Mouse (Mus musculus) mouse embryonic stem cell (cell line): ENCODE data around the gene Pald1.

ENCODE experiments used
- in situ Hi-C, 2 experiments: fragments of 300-500 bp; cut with MboI; formaldehyde crosslinking; loops; 1 replicate in 1 of 2; 3 replicates in 1 of 2; pipeline ENCODE4 v1.14.3; 2019 to 2020; ENCODE audit warnings: low sequenced_read_pairs in 2 of 2, low pct_unique_long_range_greater_than_20kb in 1 of 2, mixed read lengths in 1 of 2; ENCODE audit not compliant: unreplicated experiment in 1 of 2

Pald1 gene

GRCm38 (mm10) chr10:61312754-61313153 is 70.6 kb downstream of the Pald1 start:
- in situ Hi-C loops: no loop called here

- in situ Hi-C loops: no loop called here
These were observed 71.2 kb downstream of the Pald1 start for GRCm38 (mm10) chr10:61312159-61312558.

GRCm38 (mm10) chr10:61308706-61309320 is 74.5 kb downstream of the Pald1 start:
- in situ Hi-C loops: no loop called here

- in situ Hi-C loops: no loop called here
These were observed 77.3 kb downstream of the Pald1 start for GRCm38 (mm10) chr10:61305928-61306590.

- in situ Hi-C loops: no loop called here
These were observed 79.3 kb downstream of the Pald1 start for GRCm38 (mm10) chr10:61304046-61304445.

GRCm38 (mm10) chr10:61300996-61301395 is 82.3 kb downstream of the Pald1 start:
- in situ Hi-C loops: no loop called here

GRCm38 (mm10) chr10:61297477-61297876 is 85.9 kb downstream of the Pald1 start, which contains the start of gene Prf1:
Gene Prf1, plus strand, starts transcription at chr10:61297833.
- in situ Hi-C loops: no loop called here

GRCm38 (mm10) chr10:61296713-61297445 is 86.5 kb downstream of the Pald1 start:
- in situ Hi-C loops: no loop called here

GRCm38 (mm10) chr10:61294242-61294641 is 89.1 kb downstream of the Pald1 start:
- in situ Hi-C loops: no loop called here

- in situ Hi-C loops: no loop called here
These were observed 92.9 kb downstream of the Pald1 start for GRCm38 (mm10) chr10:61290479-61290878.

- in situ Hi-C loops: no loop called here
These were observed 93.3 kb downstream of the Pald1 start for GRCm38 (mm10) chr10:61290016-61290415.

- in situ Hi-C loops: no loop called here
These were observed 97.1 kb downstream of the Pald1 start for GRCm38 (mm10) chr10:61286246-61286645.

- in situ Hi-C loops: no loop called here
These were observed 98.1 kb downstream of the Pald1 start for GRCm38 (mm10) chr10:61285271-61285670.

- in situ Hi-C loops: no loop called here
These were observed 99.0 kb downstream of the Pald1 start for GRCm38 (mm10) chr10:61284309-61284708.

GRCm38 (mm10) chr10:61281115-61281514 is 102.2 kb downstream of the Pald1 start:
- in situ Hi-C loops: no loop called here

GRCm38 (mm10) chr10:61277918-61278674 is 105.2 kb downstream of the Pald1 start:
- in situ Hi-C loops: no loop called here

GRCm38 (mm10) chr10:61277051-61277450 is 106.3 kb downstream of the Pald1 start:
- in situ Hi-C loops: no loop called here

- in situ Hi-C loops: no loop called here
These were observed 107.6 kb downstream of the Pald1 start for GRCm38 (mm10) chr10:61275669-61276110.

GRCm38 (mm10) chr10:61274532-61274931 is 108.8 kb downstream of the Pald1 start:
- in situ Hi-C loops: no loop called here
